Mouse (Mus musculus) bone marrow macrophage, adult 2 months (primary cell): ENCODE measurements at regions not wholly inside any gene's neighbourhood (a gene's known extent, or its start where the extent isn't known, plus 50 kb on each side); places are given as distances from the start of the nearest gene placed in this dataset.

Experiments
- CTCF ChIP-seq: IDR thresholded peaks from 2 replicates; pipeline ENCODE4 v1.5.1; 2012; ENCODE audit warnings: low read depth, mild to moderate bottlenecking, low read length, moderate library complexity
- POLR2A ChIP-seq: IDR thresholded peaks from 2 replicates; pipeline ENCODE4 v1.6.1; 2012; ENCODE audit warnings: mild to moderate bottlenecking, low read depth, low read length, borderline replicate concordance

DNA sequence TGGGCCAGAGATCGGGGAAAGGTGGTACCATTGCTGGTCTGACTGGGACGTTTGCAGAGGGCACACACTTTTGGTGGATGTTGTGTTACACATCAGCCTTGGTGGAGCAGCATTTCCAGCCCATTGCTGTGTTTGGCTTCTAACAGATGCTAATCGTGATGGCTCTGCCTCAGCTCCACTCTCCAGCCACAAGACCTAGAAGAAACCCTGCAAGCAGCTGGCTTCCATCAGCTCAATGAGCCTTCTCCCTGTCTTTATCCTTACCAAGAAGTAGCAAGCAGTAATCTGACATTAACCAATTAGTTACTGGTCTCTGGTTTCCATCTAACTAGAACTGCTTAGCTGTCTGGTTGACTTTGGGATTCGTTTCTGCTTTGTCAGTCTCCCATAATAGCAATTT is 188.8 kb downstream of the Ly86 start:
- TF ChIP-seq CTCF (no peak), POLR2A (no peak)
